Mouse (Mus musculus): ENCODE data around the gene Gypa. TPM values are rescaled to one million over a fixed set of nuclear protein-coding genes. Genes with fewer than 3 reads are reported as not detected.

Gypa gene
- polyA plus RNA-seq, 1 experiment from 2014 or later = 11.5 TPM

- WGBS = 75% methylated on average over 6 of the region's 6 CpGs
These were observed 11.4 kb upstream of the Gypa start for GRCm38 (mm10) chr8:80482173-80482572.

GRCm38 (mm10) chr8:80482822-80483774 lies 10.5 kb upstream of the Gypa start:
- Histone ChIP-seq H3K9ac (ENCODE audit: low read length) (no peak overlapping the region), H3K36me3 (ENCODE audit: control insufficient read depth, insufficient read depth, low read length) (no peaks in the 10 kb centered on the region), H3K4me3 (ENCODE audit: low read depth, low read length) (no peak overlapping the region), H3K4me2 (ENCODE audit: low read depth) (no peak overlapping the region), H3K4me1 (ENCODE audit: control insufficient read depth, insufficient read depth, low read length) (no peaks in the 10 kb centered on the region), H3K27ac (ENCODE audit: low read depth, low read length) (no peak overlapping the region), H3K9me3 (ENCODE audit: control insufficient read depth, low read length) (no peaks in the 10 kb centered on the region), H3K27me3 (ENCODE audit: control insufficient read depth, insufficient read depth, low read length) (no peaks in the 10 kb centered on the region)
- ATAC-seq (ENCODE audit: insufficient read depth, low FRiP score, low TSS enrichment) (no peak), DNase-seq (ENCODE audit: low spot score) (no peak)
- WGBS = 41% methylated on average over 16 of the region's 16 CpGs

More at GRCm38 (mm10) chr8:80482173-80482572, 11.4 kb upstream of the Gypa start:
- Histone ChIP-seq H3K4me1 (ENCODE audit: control insufficient read depth, insufficient read depth, low read length) (no peaks in the 10 kb centered on the region), H3K4me2 (ENCODE audit: low read depth) (no peak overlapping the region), H3K27me3 (ENCODE audit: control insufficient read depth, insufficient read depth, low read length) (no peaks in the 10 kb centered on the region), H3K36me3 (ENCODE audit: control insufficient read depth, insufficient read depth, low read length) (no peaks in the 10 kb centered on the region), H3K9ac (ENCODE audit: low read length) (no peak overlapping the region), H3K9me3 (ENCODE audit: control insufficient read depth, low read length) (no peaks in the 10 kb centered on the region), H3K4me3 (ENCODE audit: low read depth, low read length) (no peak overlapping the region), H3K27ac (ENCODE audit: low read depth, low read length) (no peak overlapping the region)
- ATAC-seq (ENCODE audit: insufficient read depth, low FRiP score, low TSS enrichment) = no peak
- no peak for DNase-seq (ENCODE audit: low spot score)

- Histone ChIP-seq H3K9ac (ENCODE audit: low read length) (no peak overlapping the region), H3K9me3 (ENCODE audit: control insufficient read depth, low read length) (no peaks in the 10 kb centered on the region), H3K27me3 (ENCODE audit: control insufficient read depth, insufficient read depth, low read length) (no peaks in the 10 kb centered on the region), H3K27ac (ENCODE audit: low read depth, low read length) (no peak overlapping the region), H3K4me3 (ENCODE audit: low read depth, low read length) (no peak overlapping the region), H3K36me3 (ENCODE audit: control insufficient read depth, insufficient read depth, low read length) (no peaks in the 10 kb centered on the region), H3K4me2 (ENCODE audit: low read depth) (no peak overlapping the region), H3K4me1 (ENCODE audit: control insufficient read depth, insufficient read depth, low read length) (no peaks in the 10 kb centered on the region)
- DNase-seq (ENCODE audit: low spot score) = no peak
- ATAC-seq (ENCODE audit: insufficient read depth, low FRiP score, low TSS enrichment) = no peak
- WGBS = 55% methylated on average over 1 of the region's 1 CpGs
These were observed 2.0 kb upstream of the Gypa start for GRCm38 (mm10) chr8:80491562-80491961.

- peak; percentile 74 for DNase-seq (ENCODE audit: low spot score)
- WGBS = under 1% methylated on average over 16 of the region's 16 CpGs
These were observed 567 bp upstream of the Gypa start for GRCm38 (mm10) chr8:80492987-80493441.

GRCm38 (mm10) chr8:80494346-80494660 lies 722 bp downstream of the Gypa start:
- Histone ChIP-seq H3K36me3 (ENCODE audit: control insufficient read depth, insufficient read depth, low read length) (no peaks in the 10 kb centered on the region), H3K27ac (ENCODE audit: low read depth, low read length) (no peak overlapping the region), H3K4me3 (ENCODE audit: low read depth, low read length) (no peak overlapping the region), H3K9ac (ENCODE audit: low read length) (no peak overlapping the region), H3K4me2 (ENCODE audit: low read depth) (no peak overlapping the region; the same call in 1 of the 2 replicates), H3K9me3 (ENCODE audit: control insufficient read depth, low read length) (no peaks in the 10 kb centered on the region), H3K27me3 (ENCODE audit: control insufficient read depth, insufficient read depth, low read length) (no peaks in the 10 kb centered on the region), H3K4me1 (ENCODE audit: control insufficient read depth, insufficient read depth, low read length) (no peaks in the 10 kb centered on the region)
- no peak for DNase-seq (ENCODE audit: low spot score)
- ATAC-seq (ENCODE audit: insufficient read depth, low FRiP score, low TSS enrichment) = no peak
- WGBS = 85% methylated on average over 2 of the region's 2 CpGs

More at GRCm38 (mm10) chr8:80492987-80493441, 567 bp upstream of the Gypa start:
- ATAC-seq (ENCODE audit: insufficient read depth, low FRiP score, low TSS enrichment) = peak; percentile 56; the same call in 1 of the 2 replicates
- Histone ChIP-seq H3K27me3 (ENCODE audit: control insufficient read depth, insufficient read depth, low read length) (no peaks in the 10 kb centered on the region), H3K4me3 (ENCODE audit: low read depth, low read length) (peak overlapping the region; percentile 52), H3K4me1 (ENCODE audit: control insufficient read depth, insufficient read depth, low read length) (no peaks in the 10 kb centered on the region), H3K9me3 (ENCODE audit: control insufficient read depth, low read length) (no peaks in the 10 kb centered on the region), H3K9ac (ENCODE audit: low read length) (peak overlapping the region; percentile 52), H3K27ac (ENCODE audit: low read depth, low read length) (no peak overlapping the region), H3K4me2 (ENCODE audit: low read depth) (peak overlapping the region; percentile 72), H3K36me3 (ENCODE audit: control insufficient read depth, insufficient read depth, low read length) (no peaks in the 10 kb centered on the region)

- H3K27ac ChIP-seq (ENCODE audit: low read depth, low read length) = no peak overlapping the region
- H3K4me3 ChIP-seq (ENCODE audit: low read depth, low read length) = no peak overlapping the region
- H3K9ac ChIP-seq (ENCODE audit: low read length) = no peak overlapping the region
- 81% methylated on average over 5 of the region's 5 CpGs for WGBS
- DNase-seq (ENCODE audit: low spot score) (no peak), ATAC-seq (ENCODE audit: insufficient read depth, low FRiP score, low TSS enrichment) (peak; percentile 61; the same call in 1 of the 2 replicates)
- no peaks in the 10 kb centered on the region for H3K4me1 ChIP-seq (ENCODE audit: control insufficient read depth, insufficient read depth, low read length)
- H3K9me3 ChIP-seq (ENCODE audit: control insufficient read depth, low read length) = no peaks in the 10 kb centered on the region
- no peaks in the 10 kb centered on the region for H3K36me3 ChIP-seq (ENCODE audit: control insufficient read depth, insufficient read depth, low read length)
- H3K27me3 ChIP-seq (ENCODE audit: control insufficient read depth, insufficient read depth, low read length) = no peaks in the 10 kb centered on the region
- H3K4me2 ChIP-seq (ENCODE audit: low read depth) = no peak overlapping the region
These were observed 1.2 kb downstream of the Gypa start for GRCm38 (mm10) chr8:80494819-80495218.

- H3K27ac ChIP-seq (ENCODE audit: low read depth, low read length) = no peak overlapping the region
- DNase-seq (ENCODE audit: low spot score) (no peak), ATAC-seq (ENCODE audit: insufficient read depth, low FRiP score, low TSS enrichment) (no peak)
- H3K4me3 ChIP-seq (ENCODE audit: low read depth, low read length) = no peak overlapping the region
- WGBS = 93% methylated on average over 6 of the region's 6 CpGs
- no peak overlapping the region for H3K9ac ChIP-seq (ENCODE audit: low read length)
- H3K27me3 ChIP-seq (ENCODE audit: control insufficient read depth, insufficient read depth, low read length) = no peaks in the 10 kb centered on the region
- no peaks in the 10 kb centered on the region for H3K36me3 ChIP-seq (ENCODE audit: control insufficient read depth, insufficient read depth, low read length)
- no peaks in the 10 kb centered on the region for H3K4me1 ChIP-seq (ENCODE audit: control insufficient read depth, insufficient read depth, low read length)
- H3K9me3 ChIP-seq (ENCODE audit: control insufficient read depth, low read length) = no peaks in the 10 kb centered on the region
- H3K4me2 ChIP-seq (ENCODE audit: low read depth) = no peak overlapping the region
These were observed 1.9 kb downstream of the Gypa start for GRCm38 (mm10) chr8:80495527-80495926.

GRCm38 (mm10) chr8:80497323-80497722 lies 3.7 kb downstream of the Gypa start:
- DNase-seq (ENCODE audit: low spot score) (no peak), ATAC-seq (ENCODE audit: insufficient read depth, low FRiP score, low TSS enrichment) (no peak)
- no peak overlapping the region for H3K4me3 ChIP-seq (ENCODE audit: low read depth, low read length)
- no peaks in the 10 kb centered on the region for H3K9me3 ChIP-seq (ENCODE audit: control insufficient read depth, low read length)
- H3K27ac ChIP-seq (ENCODE audit: low read depth, low read length) = no peak overlapping the region
- H3K36me3 ChIP-seq (ENCODE audit: control insufficient read depth, insufficient read depth, low read length) = no peaks in the 10 kb centered on the region
- 86% methylated on average over 4 of the region's 4 CpGs for WGBS
- no peak overlapping the region for H3K9ac ChIP-seq (ENCODE audit: low read length)
- H3K4me1 ChIP-seq (ENCODE audit: control insufficient read depth, insufficient read depth, low read length) = no peaks in the 10 kb centered on the region
- no peak overlapping the region for H3K4me2 ChIP-seq (ENCODE audit: low read depth)
- H3K27me3 ChIP-seq (ENCODE audit: control insufficient read depth, insufficient read depth, low read length) = no peaks in the 10 kb centered on the region

GRCm38 (mm10) chr8:80500244-80500643 lies 6.7 kb downstream of the Gypa start:
- H3K36me3 ChIP-seq (ENCODE audit: control insufficient read depth, insufficient read depth, low read length) = no peaks in the 10 kb centered on the region
- ATAC-seq (ENCODE audit: insufficient read depth, low FRiP score, low TSS enrichment) = no peak

More at GRCm38 (mm10) chr8:80500244-80500643, 6.7 kb downstream of the Gypa start:
- H3K27ac ChIP-seq (ENCODE audit: low read depth, low read length) = no peak overlapping the region
- no peaks in the 10 kb centered on the region for H3K4me1 ChIP-seq (ENCODE audit: control insufficient read depth, insufficient read depth, low read length)
- H3K9me3 ChIP-seq (ENCODE audit: control insufficient read depth, low read length) = no peaks in the 10 kb centered on the region
- WGBS = 88% methylated on average over 2 of the region's 2 CpGs
- no peaks in the 10 kb centered on the region for H3K27me3 ChIP-seq (ENCODE audit: control insufficient read depth, insufficient read depth, low read length)
- no peak overlapping the region for H3K9ac ChIP-seq (ENCODE audit: low read length)
- H3K4me2 ChIP-seq (ENCODE audit: low read depth) = no peak overlapping the region
- DNase-seq (ENCODE audit: low spot score) = no peak
- H3K4me3 ChIP-seq (ENCODE audit: low read depth, low read length) = no peak overlapping the region
